Mouse (Mus musculus) MEL (cell line): ENCODE results near the gene Slfn5. TPM values are rescaled to one million over a fixed set of nuclear protein-coding genes. Genes with fewer than 3 reads are reported as not detected.

Experiments used
- DNase-seq: peaks from one replicate; pipeline ENCODE4 v3.0.0; 2011; ENCODE audit warnings: low read depth, low spot score
- H3K27ac ChIP-seq: 2 replicates; pipeline ENCODE4 v1.5.1; 2012; ENCODE audit warnings: low read depth, mild to moderate bottlenecking, control low read depth, low read length, moderate library complexity; ENCODE audit not compliant: control insufficient read depth
- H3K27me3 ChIP-seq, 2 experiments: fragments of 150-350 bp in 1 of 2; sonication (generic) in 1 of 2; 2 replicates each; pipeline ENCODE4 v1.6.1; 2012; ENCODE audit warnings: low read length in 2 of 2, mild to moderate bottlenecking in 2 of 2, improper control_type of control experiment in 1 of 2, moderate library complexity in 1 of 2; ENCODE audit not compliant: insufficient read depth in 2 of 2, control insufficient read depth in 1 of 2
- H3K36me3 ChIP-seq, 2 experiments: 2 replicates each; pipeline ENCODE4 v1.6.1; 2012 to 2014; ENCODE audit warnings: low read length in 2 of 2, improper control_type of control experiment in 1 of 2, inconsistent platforms in 1 of 2, mild to moderate bottlenecking in 1 of 2; ENCODE audit not compliant: insufficient read depth in 2 of 2, control insufficient read depth in 1 of 2
- H3K4me1 ChIP-seq, 2 experiments: fragments of 150-350 bp in 1 of 2; sonication (generic) in 1 of 2; 2 replicates each; pipeline ENCODE4 v1.6.1; 2012; ENCODE audit warnings: low read length in 2 of 2, improper control_type of control experiment in 1 of 2, mild to moderate bottlenecking in 1 of 2; ENCODE audit not compliant: insufficient read depth in 2 of 2, control insufficient read depth in 1 of 2
- H3K4me3 ChIP-seq, 2 experiments: fragments of 150-350 bp in 1 of 2; sonication (generic) in 1 of 2; 2 replicates each; pipeline ENCODE4 v1.5.1; 2012; ENCODE audit warnings: low read depth in 2 of 2, low read length in 2 of 2, mild to moderate bottlenecking in 2 of 2, moderate library complexity in 2 of 2, control low read depth in 1 of 2, improper control_type of control experiment in 1 of 2; ENCODE audit not compliant: control insufficient read depth in 1 of 2, insufficient read depth in 1 of 2
- H3K79me2 ChIP-seq: 2 replicates; pipeline ENCODE4 v1.6.1; 2012; ENCODE audit warnings: mild to moderate bottlenecking, low read length, moderate library complexity; ENCODE audit not compliant: control insufficient read depth, poor library complexity, insufficient read depth
- H3K9ac ChIP-seq: 2 replicates; pipeline ENCODE4 v1.6.1; 2012; ENCODE audit warnings: low read depth, mild to moderate bottlenecking, control low read depth, low read length, moderate library complexity; ENCODE audit not compliant: control insufficient read depth, poor library complexity, severe bottlenecking
- H3K9me3 ChIP-seq: fragments of 150-350 bp; sonication (generic); replicated peaks from 2 replicates; pipeline ENCODE4 v1.6.1; 2012; ENCODE audit warnings: mild to moderate bottlenecking, low read length, improper control_type of control experiment, moderate library complexity; ENCODE audit not compliant: insufficient read depth
- BHLHE40 ChIP-seq: IDR thresholded peaks from 2 replicates; pipeline ENCODE4 v1.6.1; 2012; ENCODE audit warnings: low read depth, mild to moderate bottlenecking, inconsistent platforms, low read length, improper control_type of control experiment, borderline replicate concordance
- CHD1 ChIP-seq: IDR thresholded peaks from 2 replicates; pipeline ENCODE4 v1.6.1; 2012; ENCODE audit warnings: low read depth, mild to moderate bottlenecking, inconsistent platforms, low read length, improper control_type of control experiment
- CHD2 ChIP-seq: IDR thresholded peaks from 2 replicates; pipeline ENCODE4 v1.6.1; 2011; ENCODE audit warnings: low read length, improper control_type of control experiment
- CTCF ChIP-seq, 3 experiments: IDR thresholded peaks in 2 of 3; conservative IDR thresholded peaks in 1 of 3; 2 replicates each; pipeline ENCODE4 v1.5.1; 2011 to 2012; ENCODE audit warnings: low read length in 3 of 3, low read depth in 2 of 3, mild to moderate bottlenecking in 2 of 3, improper control_type of control experiment in 1 of 3, inconsistent platforms in 1 of 3, mixed read lengths in 1 of 3, moderate library complexity in 1 of 3; ENCODE audit not compliant: control insufficient read depth in 1 of 3, insufficient read depth in 1 of 3, poor library complexity in 1 of 3, severe bottlenecking in 1 of 3
- E2F4 ChIP-seq: IDR thresholded peaks from 2 replicates; pipeline ENCODE4 v1.6.1; 2011; ENCODE audit warnings: low read depth, low read length, improper control_type of control experiment, borderline replicate concordance
- ELF1 ChIP-seq: IDR thresholded peaks from 2 replicates; pipeline ENCODE4 v1.6.1; 2014; ENCODE audit warnings: low read depth, mild to moderate bottlenecking, inconsistent platforms, low read length, improper control_type of control experiment, moderate library complexity
- ETS1 ChIP-seq: IDR thresholded peaks from 2 replicates; pipeline ENCODE4 v1.6.1; 2012; ENCODE audit warnings: low read depth, mild to moderate bottlenecking, inconsistent platforms, low read length, improper control_type of control experiment, moderate library complexity
- GABPA ChIP-seq: IDR thresholded peaks from 2 replicates; pipeline ENCODE4 v1.6.1; 2012; ENCODE audit warnings: low read depth, mild to moderate bottlenecking, inconsistent platforms, low read length, improper control_type of control experiment, moderate library complexity
- GATA1 ChIP-seq: IDR thresholded peaks from 2 replicates; pipeline ENCODE4 v1.6.1; 2011; ENCODE audit warnings: low read depth, low read length, improper control_type of control experiment
- HCFC1 ChIP-seq: IDR thresholded peaks from 2 replicates; pipeline ENCODE4 v1.6.1; 2012; ENCODE audit warnings: low read depth, mild to moderate bottlenecking, inconsistent platforms, low read length, improper control_type of control experiment, moderate library complexity
- JUND ChIP-seq: IDR thresholded peaks from 2 replicates; pipeline ENCODE4 v1.6.1; 2011; ENCODE audit warnings: low read depth, mild to moderate bottlenecking, improper control_type of control experiment, low read length
- KAT2A ChIP-seq: conservative IDR thresholded peaks from 2 replicates; pipeline ENCODE4 v1.6.1; 2012; ENCODE audit warnings: low read depth, low read length, improper control_type of control experiment, inconsistent platforms
- MAFK ChIP-seq: IDR thresholded peaks from 2 replicates; pipeline ENCODE4 v1.6.1; 2011; ENCODE audit warnings: low read depth, mild to moderate bottlenecking, low read length, improper control_type of control experiment, borderline replicate concordance
- MAX ChIP-seq: IDR thresholded peaks from 2 replicates; pipeline ENCODE4 v1.6.1; 2011; ENCODE audit warnings: low read length, improper control_type of control experiment
- MAZ ChIP-seq: IDR thresholded peaks from 2 replicates; pipeline ENCODE4 v1.6.1; 2012; ENCODE audit warnings: low read depth, mild to moderate bottlenecking, inconsistent platforms, low read length, improper control_type of control experiment
- MXI1 ChIP-seq: IDR thresholded peaks from 2 replicates; pipeline ENCODE4 v1.6.1; 2011; ENCODE audit warnings: mild to moderate bottlenecking, low read depth, low read length, improper control_type of control experiment
- MYC ChIP-seq: IDR thresholded peaks from 2 replicates; pipeline ENCODE4 v1.6.1; 2011; ENCODE audit warnings: low read depth, mild to moderate bottlenecking, low read length, improper control_type of control experiment, moderate library complexity
- NRF1 ChIP-seq: IDR thresholded peaks from 2 replicates; pipeline ENCODE4 v1.6.1; 2014; ENCODE audit warnings: low read depth, mild to moderate bottlenecking, inconsistent platforms, low read length, improper control_type of control experiment, moderate library complexity; ENCODE audit not compliant: poor library complexity, insufficient read depth, severe bottlenecking
- POLR2A ChIP-seq, 2 experiments: IDR thresholded peaks; 2 replicates each; pipeline ENCODE4 v1.6.1; 2011 to 2012; ENCODE audit warnings: low read length in 2 of 2, mild to moderate bottlenecking in 2 of 2, control low read depth in 1 of 2, improper control_type of control experiment in 1 of 2, low read depth in 1 of 2, moderate library complexity in 1 of 2; ENCODE audit not compliant: control insufficient read depth in 1 of 2, insufficient read depth in 1 of 2, poor library complexity in 1 of 2
- POLR2AphosphoS2 ChIP-seq: IDR thresholded peaks from 2 replicates; pipeline ENCODE4 v1.6.1; 2011; ENCODE audit warnings: low read length, improper control_type of control experiment
- POLR2AphosphoS5 ChIP-seq: IDR thresholded peaks from 2 replicates; pipeline ENCODE4 v1.6.1; 2012; ENCODE audit warnings: low read depth, borderline replicate concordance, mild to moderate bottlenecking, inconsistent platforms, low read length, moderate library complexity, mixed read lengths
- RAD21 ChIP-seq: IDR thresholded peaks from 2 replicates; pipeline ENCODE4 v1.6.1; 2011; ENCODE audit warnings: mild to moderate bottlenecking, low read depth, low read length, improper control_type of control experiment
- RCOR1 ChIP-seq: IDR thresholded peaks from 2 replicates; pipeline ENCODE4 v1.6.1; 2012; ENCODE audit warnings: low read depth, mild to moderate bottlenecking, inconsistent platforms, low read length, improper control_type of control experiment
- SIN3A ChIP-seq: IDR thresholded peaks from 2 replicates; pipeline ENCODE4 v1.6.1; 2012; ENCODE audit warnings: low read length, improper control_type of control experiment, inconsistent platforms
- TAL1 ChIP-seq: IDR thresholded peaks from 2 replicates; pipeline ENCODE4 v1.6.1; 2012; ENCODE audit warnings: mild to moderate bottlenecking, inconsistent platforms, low read length, moderate library complexity, mixed read lengths
- TBP ChIP-seq: IDR thresholded peaks from 2 replicates; pipeline ENCODE4 v1.8.0; 2011; ENCODE audit warnings: low read depth, low read length, improper control_type of control experiment
- TCF12 ChIP-seq: IDR thresholded peaks from 2 replicates; pipeline ENCODE4 v1.6.1; 2014; ENCODE audit warnings: low read depth, mild to moderate bottlenecking, inconsistent platforms, low read length, improper control_type of control experiment, moderate library complexity
- USF2 ChIP-seq, 2 experiments: IDR thresholded peaks; 2 replicates each; pipeline ENCODE4 v1.6.1; 2011 to 2012; ENCODE audit warnings: improper control_type of control experiment in 2 of 2, low read length in 2 of 2, borderline replicate concordance in 1 of 2, inconsistent platforms in 1 of 2, low read depth in 1 of 2, mild to moderate bottlenecking in 1 of 2; ENCODE audit not compliant: insufficient read depth in 1 of 2
- ZKSCAN1 ChIP-seq: IDR thresholded peaks from 2 replicates; pipeline ENCODE4 v1.6.1; 2012; ENCODE audit warnings: low read depth, mild to moderate bottlenecking, inconsistent platforms, low read length, improper control_type of control experiment, moderate library complexity
- ZMIZ1 ChIP-seq: IDR thresholded peaks from 2 replicates; pipeline ENCODE4 v1.6.1; 2012; ENCODE audit warnings: low read depth, mild to moderate bottlenecking, inconsistent platforms, low read length, improper control_type of control experiment, moderate library complexity
- ZNF384 ChIP-seq: IDR thresholded peaks from 2 replicates; pipeline ENCODE4 v1.6.1; 2012; ENCODE audit warnings: low read depth, mild to moderate bottlenecking, inconsistent platforms, low read length, improper control_type of control experiment
- polyA plus RNA-seq, 2 experiments: library from polyadenylated mRNA; stranded (reverse) in 1 of 2; unstranded in 1 of 2; fragments of >175 nt in 1 of 2; fragments of >200 nt in 1 of 2; gene quantifications; 2 replicates each; pipeline versions ENCODE4 v1.2.1 to v1.2.4; 2012; ENCODE audit warnings: low replicate concordance in 2 of 2, low read depth in 1 of 2; ENCODE audit not compliant: insufficient read length in 2 of 2, insufficient read depth in 1 of 2, missing spikeins in 1 of 2
- total RNA-seq: library from RNA; depleted of rRNA; stranded (reverse); fragments of 300-350 nt; gene quantifications from 2 replicates; pipeline ENCODE4 v1.2.3, GENCODE M21; 2012

Gene Slfn5
- total and polyA plus RNA-seq, 3 experiments, result 0.67 to 3.6 TPM; not detected in 1

- H3K4me1 ChIP-seq, result peaks cover 0 to 17% of the 10 kb centered on the region in 2 experiments; a peak in 2 of 4 replicates
- TF ChIP-seq BHLHE40 (no peak), MAX (no peak), POLR2AphosphoS2 (no peak), JUND (no peak), HCFC1 (no peak), GATA1 (no peak), MXI1 (no peak), TCF12 (no peak), SIN3A (no peak), TAL1 (no peak), RAD21 (no peak)
- TF ChIP-seq, all 39 proteins: peak for 0
- Histone ChIP-seq H3K9me3 (no peaks in the 10 kb centered on the region), H3K27ac (no peak overlapping the region), H3K36me3 (peaks cover 0 to 14% of the 10 kb centered on the region in 2 experiments; a peak in 2 of 4 replicates), H3K9ac (no peak overlapping the region), H3K79me2 (no peaks in the 10 kb centered on the region), H3K4me3 (no peak overlapping the region), H3K27me3 (no peaks in the 10 kb centered on the region; a peak in 1 of 4 replicates)
- DNase-seq, result no peak
These were observed 3.5 kb downstream of the Slfn5 start for GRCm38 (mm10) chr11:82954631-82955030.

- Histone ChIP-seq H3K9ac (no peak overlapping the region), H3K27ac (no peak overlapping the region), H3K9me3 (no peaks in the 10 kb centered on the region), H3K36me3 (peaks cover 0 to 3% of the 10 kb centered on the region in 2 experiments; a peak in 1 of 4 replicates), H3K27me3 (no peaks in the 10 kb centered on the region), H3K79me2 (no peaks in the 10 kb centered on the region), H3K4me3 (no peak overlapping the region), H3K4me1 (peaks cover 0 to 8% of the 10 kb centered on the region in 2 experiments; a peak in 1 of 4 replicates)
- DNase-seq, result peak; percentile 38
- TF ChIP-seq GATA1 (peak; percentile 65), BHLHE40 (no peak), TCF12 (0 out of 2 replicates have a peak, but pooled peaks have one; percentile 27), MAZ (no peak), CHD1 (no peak), ETS1 (no peak), TAL1 (no peak), MAX (no peak), POLR2AphosphoS5 (no peak), ZMIZ1 (no peak), GABPA (no peak), RCOR1 (peak; percentile 52; the same call in 1 of the 2 replicates), CTCF (IDR thresholded peaks at IDR 0.05 in 2 of 3, conservative IDR thresholded peaks at IDR 0.05 in 1 of 3; ENCODE audit: control insufficient read depth in 1 of 3, insufficient read depth in 1 of 3, low read depth in 2 of 3, low read length in 3 of 3, poor library complexity in 1 of 3, severe bottlenecking in 1 of 3) (no peak), ZKSCAN1 (no peak), ELF1 (no peak), USF2 (IDR thresholded peaks at IDR 0.05; ENCODE audit: borderline replicate concordance in 1 of 2, insufficient read depth in 1 of 2, low read depth in 1 of 2, low read length in 2 of 2) (no peak), KAT2A (no peak), E2F4 (no peak), TBP (no peak), MXI1 (no peak), NRF1 (no peak), ZNF384 (no peak), HCFC1 (no peak), SIN3A (no peak), MAFK (no peak), MYC (no peak), POLR2A (IDR thresholded peaks at IDR 0.05; ENCODE audit: control insufficient read depth in 1 of 2, insufficient read depth in 1 of 2, low read depth in 1 of 2, low read length in 2 of 2, poor library complexity in 1 of 2) (no peak), CHD2 (no peak)
These were observed 5.8 kb downstream of the Slfn5 start for GRCm38 (mm10) chr11:82956925-82957324.
